Mouse (Mus musculus) cerebellum, adult 11 months (tissue): ENCODE results near the gene Tnfrsf25.

Source experiments
- DNase-seq: peaks from one replicate; pipeline ENCODE4 v3.0.0; 2022

Gene Tnfrsf25

DNA sequence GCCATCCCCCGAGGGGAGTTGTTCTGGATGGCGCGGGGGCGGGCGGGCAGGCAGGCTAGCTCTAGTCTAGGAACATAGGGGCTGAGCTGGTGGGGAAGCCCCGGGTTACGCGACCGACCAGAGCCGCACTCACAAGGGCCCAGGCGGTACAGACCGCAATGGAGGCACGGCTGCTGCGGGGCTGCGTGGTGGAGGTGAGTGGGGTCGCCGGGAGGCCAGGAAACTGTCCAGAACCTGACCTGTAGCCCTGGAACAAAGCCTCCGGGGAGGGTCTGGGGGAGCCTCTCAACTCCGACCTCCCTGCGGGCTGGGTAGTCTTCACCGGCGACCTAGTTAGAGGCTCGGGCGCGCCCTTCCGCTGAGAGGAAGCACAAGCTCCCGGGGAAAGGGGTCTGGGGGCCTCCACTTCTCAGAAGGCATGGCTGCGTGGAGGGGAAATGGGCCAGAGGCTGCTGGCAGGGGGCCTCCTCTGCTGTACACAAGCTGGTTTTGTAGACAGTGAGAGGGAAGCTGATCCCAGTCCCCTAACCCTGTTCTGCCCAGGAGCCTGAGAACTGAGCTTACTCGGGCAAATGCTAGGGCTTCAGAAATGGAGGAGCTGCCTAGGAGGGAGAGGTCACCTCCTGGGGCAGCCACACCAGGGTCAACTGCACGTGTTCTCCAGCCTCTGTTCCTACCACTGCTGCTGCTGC is at the start of gene Tnfrsf25:
TSS of gene Tnfrsf25 (plus strand) at position 14 of the 692 bp plus-strand sequence.
- no peak for DNase-seq

GRCm38 (mm10) chr4:152067280-152067679 is 48.5 kb upstream of the Tnfrsf25 start:
- no peak for DNase-seq

- DNase-seq, result no peak
These were observed 47.5 kb upstream of the Tnfrsf25 start for GRCm38 (mm10) chr4:152068166-152068724.

GRCm38 (mm10) chr4:152069245-152069644 is 46.5 kb upstream of the Tnfrsf25 start:
- no peak for DNase-seq

- no peak for DNase-seq
These were observed 45.0 kb upstream of the Tnfrsf25 start for GRCm38 (mm10) chr4:152070494-152071396.

DNA sequence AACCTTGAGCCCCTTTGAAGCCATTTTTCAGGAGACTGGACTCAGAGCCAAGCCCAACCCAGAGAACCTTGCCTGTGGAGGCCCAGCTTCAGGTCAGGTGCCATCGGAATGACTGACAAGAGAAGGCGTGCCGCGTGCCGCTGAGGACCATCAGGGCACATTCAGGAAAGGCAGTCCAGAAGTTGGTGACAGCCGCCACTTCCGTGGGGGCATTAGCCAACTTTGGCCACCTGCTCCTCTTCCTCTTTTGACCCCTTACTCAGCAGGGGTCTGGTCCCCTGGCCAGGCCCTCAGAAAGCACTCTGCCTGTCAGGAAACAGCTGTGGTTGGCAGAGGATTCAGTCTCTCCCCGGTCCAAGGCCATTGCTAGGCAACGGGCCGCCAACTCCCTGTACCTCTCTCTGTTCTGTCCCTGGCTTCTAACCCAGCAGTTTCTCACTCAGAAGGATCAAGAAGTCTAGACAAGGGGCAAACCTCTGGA is 43.6 kb upstream of the Tnfrsf25 start, which contains the start of gene Plekhg5:
TSS of gene Plekhg5 (plus strand) at position 378 of the 481 bp plus-strand sequence.
- DNase-seq, result no peak

- DNase-seq, result no peak
These were observed 43.1 kb upstream of the Tnfrsf25 start for GRCm38 (mm10) chr4:152072655-152073054.

DNA sequence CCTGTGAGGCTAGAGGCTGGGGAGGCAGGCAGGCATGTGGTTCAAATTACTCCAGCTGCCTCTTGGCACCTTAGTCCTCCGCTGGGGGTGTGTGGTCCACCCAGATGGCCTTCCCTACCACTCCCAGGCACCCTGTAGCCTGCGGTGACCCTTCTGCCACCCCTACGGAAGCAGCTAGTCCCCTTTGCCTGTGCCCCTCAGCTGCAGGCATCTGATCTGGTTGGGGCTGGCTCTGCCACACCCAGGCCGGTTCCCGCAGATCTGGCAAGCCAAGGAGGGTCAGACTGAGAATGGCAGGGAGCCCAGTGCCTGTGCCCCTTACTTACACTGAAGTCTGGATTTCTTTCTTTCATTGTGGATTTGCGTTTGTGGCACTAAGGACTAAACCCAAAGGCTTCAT is 42.0 kb upstream of the Tnfrsf25 start:
- no peak for DNase-seq

DNA sequence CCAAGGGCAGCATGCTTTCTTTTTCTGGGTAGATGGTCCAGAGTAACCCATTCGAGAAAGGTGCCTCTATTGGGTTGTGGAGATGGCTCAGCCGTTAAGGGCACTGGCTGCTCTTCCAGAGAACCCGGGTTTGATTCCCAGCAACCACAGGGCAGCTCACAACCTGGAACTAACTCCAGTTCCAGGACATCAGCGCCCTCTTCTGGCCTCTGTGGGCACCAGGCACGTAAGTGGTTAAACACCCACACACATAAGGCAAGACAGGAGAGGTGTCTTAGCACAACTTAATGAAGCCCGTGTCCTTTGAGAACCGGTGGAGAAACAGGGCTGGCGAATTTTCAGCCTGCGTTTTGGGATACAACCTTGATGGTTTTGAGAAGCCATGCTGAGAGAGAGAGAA is 41.2 kb upstream of the Tnfrsf25 start:
- DNase-seq, result no peak

DNA sequence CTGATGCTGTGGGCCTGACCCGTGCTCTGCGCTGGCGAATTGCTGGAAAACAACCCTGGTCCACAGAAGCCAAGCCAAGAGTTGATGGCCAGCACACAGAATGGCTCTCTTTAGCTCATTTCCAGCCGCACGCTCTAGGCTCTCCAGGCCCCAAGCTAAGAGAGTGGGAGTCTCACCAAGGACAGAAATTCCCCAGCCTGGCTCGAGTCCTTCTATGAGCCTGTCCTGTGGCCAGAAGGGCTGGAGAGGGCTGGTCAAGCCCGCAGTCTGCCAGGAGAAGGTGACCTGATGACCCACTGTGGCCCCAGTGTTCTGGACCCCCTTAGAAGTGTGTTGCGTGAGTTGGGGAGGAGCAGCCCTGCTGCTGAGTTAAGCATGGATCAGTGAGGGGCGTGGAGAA is 38.5 kb upstream of the Tnfrsf25 start:
- no peak for DNase-seq

- no peak for DNase-seq
These were observed 37.6 kb upstream of the Tnfrsf25 start for GRCm38 (mm10) chr4:152078105-152078530.

- DNase-seq, result no peak
These were observed 36.5 kb upstream of the Tnfrsf25 start for GRCm38 (mm10) chr4:152079261-152079660.

DNA sequence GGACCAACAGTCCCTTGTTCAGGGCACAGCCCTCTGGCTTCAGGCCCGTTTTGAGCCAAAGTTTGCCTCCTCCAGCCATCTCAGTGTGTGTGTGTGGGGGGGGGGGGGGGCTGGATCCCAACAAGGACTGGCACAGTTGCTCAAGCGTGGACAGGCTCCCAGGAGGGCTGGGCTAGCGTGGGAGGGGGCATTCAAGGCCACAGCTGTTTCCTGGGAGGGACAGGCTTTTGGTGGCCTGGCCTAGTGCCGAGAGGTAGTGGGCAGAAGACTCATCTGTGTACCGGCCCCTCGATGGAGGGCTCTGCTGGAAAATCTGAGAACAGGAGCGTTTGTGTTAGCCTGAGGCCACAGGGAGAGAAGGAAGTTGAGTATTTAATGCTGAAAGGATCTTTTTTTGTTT is 35.8 kb upstream of the Tnfrsf25 start:
- no peak for DNase-seq

DNA sequence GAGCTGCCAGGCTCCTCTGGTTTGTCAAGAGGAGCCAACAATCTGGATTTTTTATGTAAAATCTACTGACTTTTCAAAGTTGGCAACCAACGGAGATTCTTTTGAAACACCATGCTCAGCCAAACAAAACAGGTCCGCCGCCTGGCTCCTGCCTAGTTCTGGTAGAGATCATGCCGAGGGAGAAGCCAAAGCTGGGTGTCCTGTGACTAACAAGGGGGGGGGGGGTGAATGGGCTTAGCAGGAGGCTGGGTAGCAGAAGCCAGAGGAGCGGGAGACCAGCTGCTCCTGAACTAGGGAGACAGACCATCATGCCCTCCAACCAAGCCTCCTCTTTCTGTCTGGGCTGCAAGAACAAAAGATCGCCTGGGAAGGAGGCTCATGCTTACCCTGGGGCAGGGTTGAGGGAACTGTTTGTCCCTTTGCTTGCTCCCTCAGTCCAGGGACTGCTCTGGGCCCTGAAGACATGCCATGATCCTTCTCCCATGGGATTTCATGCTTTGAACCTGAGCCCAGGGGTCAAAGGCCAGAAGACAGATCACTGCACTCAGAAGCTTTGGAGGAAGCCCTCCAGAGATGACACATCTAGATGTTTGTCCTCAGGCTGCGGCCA is 32.0 kb upstream of the Tnfrsf25 start:
- no peak for DNase-seq

- no peak for DNase-seq
These were observed 31.1 kb upstream of the Tnfrsf25 start for GRCm38 (mm10) chr4:152084616-152085015.

GRCm38 (mm10) chr4:152086505-152087210 is 29.1 kb upstream of the Tnfrsf25 start:
- no peak for DNase-seq

DNA sequence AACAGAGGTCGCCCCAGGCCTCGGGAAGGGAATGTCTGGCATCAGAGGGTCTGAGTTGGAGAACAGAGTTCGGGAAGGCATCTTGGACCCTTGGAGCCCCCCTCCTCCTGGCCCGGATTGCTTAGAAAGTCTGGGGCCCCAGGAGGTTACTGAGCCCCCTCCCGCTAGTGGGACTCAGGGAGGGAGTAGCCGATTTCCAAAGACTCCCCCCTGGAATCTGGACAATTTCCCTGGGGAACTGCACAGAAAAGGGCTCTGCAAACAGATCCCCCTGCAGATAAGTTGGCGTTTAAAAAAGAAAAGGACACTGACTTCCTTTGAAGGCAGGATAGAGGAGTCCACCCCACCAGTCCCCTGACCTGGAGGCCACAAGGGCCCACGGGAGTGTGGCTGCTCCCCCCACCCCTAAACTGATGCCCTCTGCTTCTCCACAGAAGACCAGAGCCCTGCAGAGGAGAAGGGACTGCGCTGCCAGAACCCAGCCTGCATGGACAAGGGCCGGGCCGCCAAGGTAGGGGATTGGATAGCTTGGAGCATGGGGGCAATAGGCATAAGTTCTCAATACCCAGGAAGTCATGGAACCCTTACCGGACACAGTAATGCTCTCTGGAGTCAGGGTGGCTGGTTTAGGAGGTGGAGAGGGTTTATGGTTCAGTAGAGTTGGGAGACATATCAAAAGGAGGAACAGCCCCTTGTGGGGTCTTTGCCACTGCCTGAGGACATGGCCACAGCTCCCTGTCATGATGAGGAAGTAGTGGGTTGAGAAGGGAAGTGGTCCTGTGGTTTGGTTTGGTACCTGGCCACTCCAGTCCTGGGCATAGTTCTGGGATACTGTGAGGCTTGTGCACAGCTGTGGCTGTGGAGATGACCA is 28.3 kb upstream of the Tnfrsf25 start:
- DNase-seq, result no peak

DNA sequence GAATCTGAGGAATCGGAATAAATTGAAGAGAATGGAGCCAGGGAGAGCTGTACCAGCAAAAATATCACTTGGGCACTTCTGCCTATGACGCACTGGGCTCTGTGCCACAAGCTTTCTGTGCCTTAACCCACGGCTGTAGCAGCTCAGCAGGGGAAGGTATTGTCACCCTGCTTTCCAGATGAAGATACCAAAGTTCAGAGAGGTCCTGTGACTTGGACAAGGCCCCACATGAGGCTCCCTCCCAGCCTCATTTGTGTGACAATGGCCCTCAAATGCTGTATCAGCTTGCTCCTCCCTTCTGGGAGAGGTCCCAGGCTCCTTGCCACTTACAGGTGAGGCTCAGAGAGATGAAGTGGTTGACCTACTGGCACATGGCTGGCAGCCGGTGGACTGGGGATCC is 27.6 kb upstream of the Tnfrsf25 start:
- no peak for DNase-seq

DNA sequence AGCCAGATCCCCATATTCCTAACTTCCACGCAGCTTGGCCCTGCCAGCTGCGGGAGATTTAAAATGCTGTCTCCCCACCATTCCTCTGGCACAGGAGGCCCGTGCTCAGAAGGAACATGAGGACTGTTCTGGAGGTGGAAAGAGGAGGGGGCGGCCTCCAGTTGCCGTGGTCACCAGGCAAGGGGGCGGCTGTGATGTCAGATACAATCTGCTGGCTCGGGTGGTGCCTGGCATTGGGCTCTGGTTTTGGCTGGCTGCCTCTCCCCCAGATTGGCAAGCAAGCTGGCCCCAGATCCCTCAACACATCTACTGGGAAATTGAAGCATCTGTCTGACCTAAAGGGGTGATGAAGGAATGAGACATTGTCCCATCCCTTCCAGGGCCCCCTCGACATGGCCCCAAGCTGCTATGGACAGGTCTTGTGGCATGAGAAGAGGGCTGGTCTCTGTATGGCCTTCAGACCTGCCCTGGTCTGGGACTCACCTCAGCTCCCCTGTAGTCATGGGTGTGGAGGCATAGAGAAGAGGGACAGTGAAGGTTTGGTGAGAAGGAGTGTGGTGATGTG is 27.1 kb upstream of the Tnfrsf25 start:
- no peak for DNase-seq

DNA sequence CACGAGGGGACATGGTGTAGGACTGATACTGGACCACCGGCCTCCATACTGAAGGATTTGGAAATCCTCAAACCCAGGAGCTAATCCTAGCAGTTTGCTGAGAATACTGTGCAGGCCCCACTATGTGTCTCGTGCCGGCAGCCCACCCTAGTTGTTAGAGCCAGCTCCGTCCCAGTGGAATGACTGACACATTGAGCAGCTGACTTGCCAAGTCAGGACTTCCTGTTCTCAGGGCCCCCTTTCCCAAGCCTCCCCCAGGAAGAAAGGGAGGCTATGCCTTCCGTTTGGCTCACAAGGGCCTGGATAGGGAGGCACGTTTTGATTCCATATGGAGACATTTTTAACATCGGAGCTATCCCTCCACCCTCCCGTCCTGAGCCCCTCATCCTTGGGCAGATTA is 25.5 kb upstream of the Tnfrsf25 start:
- DNase-seq, result no peak

DNA sequence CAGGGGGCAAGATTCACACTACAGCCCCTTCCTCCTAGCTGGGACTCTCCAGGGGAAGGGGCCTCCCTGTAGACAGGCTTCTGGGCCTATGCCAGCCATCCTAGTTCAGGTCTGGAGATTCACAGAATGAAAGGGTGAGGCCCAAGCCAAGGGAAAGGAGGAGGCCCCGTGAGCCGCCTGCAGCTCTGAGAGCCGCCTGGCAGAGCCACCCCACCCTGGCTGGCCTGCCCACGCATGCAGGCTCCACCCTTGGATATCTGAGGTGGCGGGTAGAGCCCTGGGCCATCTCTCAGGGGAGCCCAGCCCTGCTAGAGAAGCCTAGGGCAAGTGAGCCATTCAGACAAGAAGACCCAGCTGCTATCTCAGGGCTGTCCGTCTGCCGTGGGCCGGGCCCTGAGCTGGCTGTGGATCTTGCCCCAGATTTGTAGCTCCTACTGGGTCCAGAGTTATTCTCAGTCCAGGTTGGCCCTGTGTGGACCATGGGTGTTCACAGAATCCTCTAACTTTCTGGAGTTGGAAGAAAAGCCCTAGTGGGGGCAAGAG is 22.9 kb upstream of the Tnfrsf25 start:
- no peak for DNase-seq
